Mouse (Mus musculus): Measurements from ENCODE around the gene Caskin1. TPM values are rescaled to one million over a fixed set of nuclear protein-coding genes. Genes with fewer than 3 reads are reported as not detected.
A peak's percentile ranks its signal among the peaks of the same experiment; 100 is the strongest.

The Caskin1 gene
- polyA plus RNA-seq, 1 experiment from 2014 or later: 2.9 TPM

DNA sequence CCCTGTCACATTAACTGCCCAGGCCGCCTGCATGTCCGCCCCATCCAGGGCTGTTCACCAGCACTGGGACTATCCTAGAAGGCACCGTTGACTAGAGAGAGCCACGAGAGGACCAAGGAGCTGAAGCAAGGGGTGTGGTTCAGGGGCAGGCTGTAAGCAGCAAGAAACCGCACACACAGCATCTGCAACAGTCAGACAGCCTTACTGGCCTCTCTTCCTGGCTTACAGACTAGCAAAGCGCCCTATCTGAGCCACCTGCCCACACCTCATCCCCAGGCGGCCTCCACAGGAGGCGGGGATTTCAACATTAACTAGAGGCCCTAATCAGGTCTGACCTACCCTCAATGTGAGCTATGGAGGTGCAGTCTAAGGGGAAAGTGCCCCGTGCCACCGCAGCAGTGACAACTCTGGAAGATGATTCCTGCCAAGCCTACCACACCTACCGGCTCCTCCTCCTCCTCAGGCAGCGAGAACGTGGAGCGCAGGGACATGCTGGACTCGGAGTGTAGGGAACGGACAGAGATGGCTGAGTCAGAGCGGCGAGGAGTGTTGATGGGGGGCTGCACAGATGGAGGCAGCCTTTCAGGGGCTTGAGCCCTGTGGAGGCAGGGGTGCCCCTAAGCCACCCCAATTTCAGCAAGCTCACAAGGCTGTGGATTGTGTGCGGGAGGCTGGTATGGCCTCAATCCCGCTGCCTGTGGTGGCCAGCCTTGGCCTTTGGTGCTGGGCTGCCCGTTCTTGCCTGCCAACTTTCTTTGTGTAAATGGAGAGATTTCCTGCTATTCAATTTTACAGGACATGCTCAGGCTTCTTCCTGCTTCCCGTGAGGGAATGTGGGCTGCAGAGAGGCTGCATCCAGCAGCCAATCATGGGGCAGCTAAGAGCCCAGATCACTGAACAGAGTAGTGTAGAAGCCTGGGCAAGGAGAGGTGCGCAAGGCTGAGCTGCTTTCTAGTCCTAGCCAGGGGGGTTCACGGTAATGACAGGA lies 26.2 kb downstream of the Caskin1 start:
- Histone ChIP-seq H3K9ac (ENCODE audit: low read depth, low read length) (peak overlapping the region; percentile 19; the same call in 1 of the 2 replicates), H3K4me3 (ENCODE audit: low read depth, low read length) (no peak overlapping the region)

GRCm38 (mm10) chr17:24520450-24520849 lies 32.0 kb downstream of the Caskin1 start:
- no peak overlapping the region for H3K27ac ChIP-seq (replicated peaks; ENCODE audit: low read depth, low read length)
- no peak for ATAC-seq (ENCODE audit: low read depth)
- H3K4me1 ChIP-seq (ENCODE audit: control insufficient read depth, insufficient read depth, low read length): no peaks in the 10 kb centered on the region
- peaks cover 51% of the 10 kb centered on the region for H3K36me3 ChIP-seq (ENCODE audit: control insufficient read depth, insufficient read depth, low read length)
- WGBS: 99% methylated on average over 4 of the region's 4 CpGs
- no peaks in the 10 kb centered on the region for H3K9me3 ChIP-seq (ENCODE audit: control insufficient read depth, low read length)
- H3K9ac ChIP-seq (ENCODE audit: low read depth, low read length): no peak overlapping the region; the same call in 1 of the 2 replicates
- no peak for DNase-seq (ENCODE audit: low spot score)
- H3K27me3 ChIP-seq (replicated peaks; ENCODE audit: control insufficient read depth, insufficient read depth, low read length): no peaks in the 10 kb centered on the region
- H3K4me3 ChIP-seq (ENCODE audit: low read depth, low read length): no peak overlapping the region
- no peak overlapping the region for H3K4me2 ChIP-seq (ENCODE audit: low read depth, low read length)

More for the DNA sequence above, 26.2 kb downstream of the Caskin1 start:
- Histone ChIP-seq H3K9me3 (ENCODE audit: control insufficient read depth, low read length) (no peaks in the 10 kb centered on the region), H3K4me1 (ENCODE audit: control insufficient read depth, insufficient read depth, low read length) (no peaks in the 10 kb centered on the region), H3K4me2 (ENCODE audit: low read depth, low read length) (peak overlapping the region; percentile 12; the same call in 1 of the 2 replicates), H3K27ac (replicated peaks; ENCODE audit: low read depth, low read length) (no peak overlapping the region; the same call in 1 of the 2 replicates), H3K36me3 (ENCODE audit: control insufficient read depth, insufficient read depth, low read length) (peaks cover 96% of the 10 kb centered on the region), H3K27me3 (replicated peaks; ENCODE audit: control insufficient read depth, insufficient read depth, low read length) (no peaks in the 10 kb centered on the region)
- ATAC-seq (ENCODE audit: low read depth): no peak
- no peak for DNase-seq (ENCODE audit: low spot score)
- 88% methylated on average over 22 of the region's 24 CpGs for WGBS

- 79% methylated on average over 2 of the region's 2 CpGs for WGBS
- DNase-seq (ENCODE audit: low spot score): peak; percentile 66
- Histone ChIP-seq H3K9ac (ENCODE audit: low read depth, low read length) (peak overlapping the region; percentile 49; the same call in 1 of the 2 replicates), H3K4me2 (ENCODE audit: low read depth, low read length) (no peak overlapping the region), H3K4me1 (ENCODE audit: control insufficient read depth, insufficient read depth, low read length) (peaks cover 12% of the 10 kb centered on the region), H3K9me3 (ENCODE audit: control insufficient read depth, low read length) (no peaks in the 10 kb centered on the region), H3K36me3 (ENCODE audit: control insufficient read depth, insufficient read depth, low read length) (peaks cover 23% of the 10 kb centered on the region), H3K27me3 (replicated peaks; ENCODE audit: control insufficient read depth, insufficient read depth, low read length) (no peaks in the 10 kb centered on the region), H3K4me3 (ENCODE audit: low read depth, low read length) (no peak overlapping the region), H3K27ac (replicated peaks; ENCODE audit: low read depth, low read length) (no peak overlapping the region; the same call in 1 of the 2 replicates)
- ATAC-seq (ENCODE audit: low read depth): no peak
Observed at GRCm38 (mm10) chr17:24524734-24525133, 36.3 kb downstream of the Caskin1 start.

DNA sequence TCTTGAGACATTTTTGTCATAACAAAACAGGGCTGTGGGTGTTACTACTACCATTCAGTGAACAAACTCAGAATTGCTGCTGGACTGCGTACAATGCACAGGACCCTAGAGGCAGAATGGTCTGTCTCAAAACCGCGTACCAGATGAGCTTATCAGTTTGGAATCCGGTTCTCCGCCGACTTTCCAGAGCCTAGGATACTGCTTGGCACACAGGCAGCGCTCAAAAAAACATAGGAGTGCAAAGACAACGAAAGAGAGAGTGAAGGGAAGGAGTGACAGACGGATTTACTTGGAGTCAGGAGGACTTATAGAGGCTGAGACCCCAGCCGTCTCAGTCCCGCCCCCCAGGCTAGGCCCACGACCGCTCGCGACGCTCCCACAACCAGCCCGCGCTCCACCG lies 38.9 kb downstream of the Caskin1 start:
- Histone ChIP-seq H3K4me2 (ENCODE audit: low read depth, low read length) (peak overlapping the region; percentile 75), H3K36me3 (ENCODE audit: control insufficient read depth, insufficient read depth, low read length) (peaks cover 29% of the 10 kb centered on the region), H3K9me3 (ENCODE audit: control insufficient read depth, low read length) (no peaks in the 10 kb centered on the region), H3K27me3 (replicated peaks; ENCODE audit: control insufficient read depth, insufficient read depth, low read length) (no peaks in the 10 kb centered on the region), H3K27ac (replicated peaks; ENCODE audit: low read depth, low read length) (peak overlapping the region; percentile 91), H3K4me1 (ENCODE audit: control insufficient read depth, insufficient read depth, low read length) (peaks cover 17% of the 10 kb centered on the region), H3K4me3 (ENCODE audit: low read depth, low read length) (peak overlapping the region; percentile 95), H3K9ac (ENCODE audit: low read depth, low read length) (peak overlapping the region; percentile 90)
- DNase-seq (ENCODE audit: low spot score): peak; percentile 61
- 0% methylated on average over 13 of the region's 19 CpGs for WGBS
- no peak; the same call in 1 of the 2 replicates for ATAC-seq (ENCODE audit: low read depth)

DNA sequence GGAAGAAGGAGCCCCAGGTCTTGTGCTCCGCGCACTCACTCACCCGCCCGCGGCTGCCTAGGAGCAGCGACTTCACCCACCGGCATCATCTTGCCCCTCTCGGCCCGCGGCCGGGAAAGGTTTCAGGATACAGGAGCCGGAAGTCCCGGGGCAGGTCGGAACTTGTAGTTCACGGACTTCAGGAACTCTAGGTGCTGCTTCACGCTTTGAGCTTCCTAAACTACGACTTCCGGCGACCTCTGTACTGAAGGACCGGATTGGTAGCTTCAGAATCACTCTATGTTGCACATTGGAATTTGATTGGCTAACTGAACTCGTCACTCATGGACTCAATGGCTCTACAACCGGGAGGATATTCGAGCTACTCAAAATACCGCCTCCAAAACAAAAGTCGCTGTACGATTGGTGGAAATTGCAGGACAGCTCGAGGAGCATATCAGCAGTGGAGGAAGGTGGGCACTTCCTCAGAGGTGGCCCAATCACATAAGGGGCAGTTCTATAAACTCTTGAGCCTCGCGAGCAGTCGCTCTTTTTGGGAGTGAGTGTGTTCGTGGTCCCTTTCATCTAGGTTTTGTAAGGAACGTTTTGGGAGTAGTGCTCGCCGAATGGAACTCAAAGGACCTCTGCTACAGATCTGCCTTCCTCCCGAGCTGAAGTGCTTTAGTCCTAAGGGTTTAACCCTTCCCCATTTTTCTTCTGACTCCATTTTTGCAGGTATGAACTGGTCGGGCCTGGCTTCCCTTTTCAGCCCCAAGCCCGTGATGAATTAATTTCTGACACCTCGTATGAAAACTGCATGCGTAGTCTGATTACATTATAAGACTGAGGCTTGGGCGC lies 39.5 kb downstream of the Caskin1 start, which contains the start of gene Traf7:
Gene Traf7, minus strand, starts transcription at position 216 of the 837 bp plus-strand sequence.
- peak; percentile 100 for DNase-seq (ENCODE audit: low spot score)
- no peaks in the 10 kb centered on the region for H3K27me3 ChIP-seq (replicated peaks; ENCODE audit: control insufficient read depth, insufficient read depth, low read length)
- H3K4me2 ChIP-seq (ENCODE audit: low read depth, low read length): peak within 1 kb of the TSS; percentile 90
- H3K9me3 ChIP-seq (ENCODE audit: control insufficient read depth, low read length): no peaks in the 10 kb centered on the region
- under 1% methylated on average over 35 of the region's 40 CpGs for WGBS
- peak within 1 kb of the TSS; percentile 95 for H3K4me3 ChIP-seq (ENCODE audit: low read depth, low read length)
- H3K27ac ChIP-seq (replicated peaks; ENCODE audit: low read depth, low read length): peak within 1 kb of the TSS; percentile 91
- H3K4me1 ChIP-seq (ENCODE audit: control insufficient read depth, insufficient read depth, low read length): peaks cover 19% of the 10 kb centered on the region
- ATAC-seq (ENCODE audit: low read depth): peak; percentile 98
- H3K9ac ChIP-seq (ENCODE audit: low read depth, low read length): peak within 1 kb of the TSS; percentile 90
- H3K36me3 ChIP-seq (ENCODE audit: control insufficient read depth, insufficient read depth, low read length): peaks cover 28% of the 10 kb centered on the region

DNA sequence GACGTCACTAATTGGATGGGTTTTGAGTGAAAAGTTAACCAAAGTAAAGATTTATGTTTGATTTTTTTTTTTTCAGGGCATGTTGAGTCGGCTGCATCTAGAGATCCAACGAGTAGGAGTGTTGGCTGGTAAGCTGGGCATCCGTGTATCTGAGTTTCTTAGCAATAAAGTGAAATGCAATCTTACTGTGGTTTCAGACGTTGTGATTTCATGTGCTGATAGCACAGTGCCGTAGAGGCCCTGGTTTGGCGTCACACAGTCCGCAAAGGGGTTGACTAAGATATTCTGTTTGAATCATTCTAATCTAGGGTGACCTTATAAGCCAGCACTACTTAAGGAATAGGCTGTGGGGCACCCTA lies 40.1 kb downstream of the Caskin1 start:
- no peaks in the 10 kb centered on the region for H3K9me3 ChIP-seq (ENCODE audit: control insufficient read depth, low read length)
- H3K27me3 ChIP-seq (replicated peaks; ENCODE audit: control insufficient read depth, insufficient read depth, low read length): no peaks in the 10 kb centered on the region
- no peak for ATAC-seq (ENCODE audit: low read depth)
- H3K4me3 ChIP-seq (ENCODE audit: low read depth, low read length): peak overlapping the region; percentile 58
- H3K9ac ChIP-seq (ENCODE audit: low read depth, low read length): peak overlapping the region; percentile 79
- WGBS: under 1% methylated on average over 8 of the region's 8 CpGs
- peaks cover 24% of the 10 kb centered on the region for H3K4me1 ChIP-seq (ENCODE audit: control insufficient read depth, insufficient read depth, low read length)
- H3K27ac ChIP-seq (replicated peaks; ENCODE audit: low read depth, low read length): peak overlapping the region; percentile 85
- H3K36me3 ChIP-seq (ENCODE audit: control insufficient read depth, insufficient read depth, low read length): peaks cover 24% of the 10 kb centered on the region
- no peak for DNase-seq (ENCODE audit: low spot score)
- H3K4me2 ChIP-seq (ENCODE audit: low read depth, low read length): peak overlapping the region; percentile 90

DNA sequence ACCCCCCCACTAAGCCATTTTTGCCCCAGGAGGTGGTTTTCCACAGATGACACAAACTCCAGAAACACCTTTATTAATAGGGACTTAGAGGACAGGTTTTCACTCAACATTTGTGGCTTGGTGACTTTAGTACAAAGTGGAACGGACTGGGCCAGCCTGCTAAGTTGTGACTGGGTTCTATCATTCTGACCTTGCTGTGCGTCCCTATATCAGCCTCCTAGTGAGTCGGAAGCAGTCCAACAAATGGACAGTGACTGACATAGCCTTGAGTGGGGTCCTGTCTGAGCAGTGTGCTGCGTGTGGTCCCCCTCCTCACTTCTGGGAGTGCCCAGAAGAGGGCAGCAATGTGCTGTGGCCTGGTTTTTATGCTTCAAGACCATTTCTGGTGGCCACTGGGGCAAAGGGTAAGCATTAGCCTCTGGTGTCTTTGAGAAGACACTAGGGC lies 40.6 kb downstream of the Caskin1 start:
- Histone ChIP-seq H3K9me3 (ENCODE audit: control insufficient read depth, low read length) (no peaks in the 10 kb centered on the region), H3K27ac (replicated peaks; ENCODE audit: low read depth, low read length) (peak overlapping the region; percentile 85), H3K27me3 (replicated peaks; ENCODE audit: control insufficient read depth, insufficient read depth, low read length) (no peaks in the 10 kb centered on the region), H3K36me3 (ENCODE audit: control insufficient read depth, insufficient read depth, low read length) (peaks cover 24% of the 10 kb centered on the region), H3K9ac (ENCODE audit: low read depth, low read length) (peak overlapping the region; percentile 79), H3K4me2 (ENCODE audit: low read depth, low read length) (peak overlapping the region; percentile 90), H3K4me1 (ENCODE audit: control insufficient read depth, insufficient read depth, low read length) (peaks cover 24% of the 10 kb centered on the region), H3K4me3 (ENCODE audit: low read depth, low read length) (peak overlapping the region; percentile 58)
- DNase-seq (ENCODE audit: low spot score) (peak; percentile 70), ATAC-seq (ENCODE audit: low read depth) (no peak)
- 2% methylated on average over 4 of the region's 4 CpGs for WGBS

DNA sequence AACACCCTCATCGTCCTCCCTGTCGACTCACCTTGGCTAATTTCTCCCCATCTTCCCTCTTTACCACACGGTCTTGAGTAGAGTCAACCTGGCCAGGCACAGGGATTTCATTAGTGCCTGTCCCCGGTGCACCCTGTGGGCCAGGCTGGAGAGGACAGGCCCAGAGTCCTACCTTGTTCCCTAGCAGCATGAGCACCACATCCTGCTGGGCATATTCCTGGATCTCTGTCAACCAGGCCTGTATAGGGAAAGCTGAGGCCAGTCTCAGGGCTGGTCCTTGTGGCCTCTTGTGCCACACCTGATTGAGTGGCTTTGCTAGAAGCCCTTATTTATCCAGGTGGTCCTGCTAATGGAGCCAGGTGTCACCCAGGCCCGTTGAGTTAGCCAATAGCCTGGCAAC lies 41.5 kb downstream of the Caskin1 start:
- peak overlapping the region; percentile 79 for H3K9ac ChIP-seq (ENCODE audit: low read depth, low read length)
- no peaks in the 10 kb centered on the region for H3K9me3 ChIP-seq (ENCODE audit: control insufficient read depth, low read length)
- peak overlapping the region; percentile 90 for H3K4me2 ChIP-seq (ENCODE audit: low read depth, low read length)
- H3K4me3 ChIP-seq (ENCODE audit: low read depth, low read length): peak overlapping the region; percentile 58
- no peak for DNase-seq (ENCODE audit: low spot score)
- peak overlapping the region; percentile 85 for H3K27ac ChIP-seq (replicated peaks; ENCODE audit: low read depth, low read length)
- 30% methylated on average over 5 of the region's 5 CpGs for WGBS
- no peak for ATAC-seq (ENCODE audit: low read depth)
- peaks cover 24% of the 10 kb centered on the region for H3K36me3 ChIP-seq (ENCODE audit: control insufficient read depth, insufficient read depth, low read length)
- H3K4me1 ChIP-seq (ENCODE audit: control insufficient read depth, insufficient read depth, low read length): peaks cover 24% of the 10 kb centered on the region
- no peaks in the 10 kb centered on the region for H3K27me3 ChIP-seq (replicated peaks; ENCODE audit: control insufficient read depth, insufficient read depth, low read length)

Data from embryonic facial prominence, embryonic 14.5 days (tissue).